Mouse (Mus musculus): Measurements from ENCODE around the gene Nfs1. TPM values are rescaled to one million over a fixed set of nuclear protein-coding genes. Genes with fewer than 3 reads are reported as not detected.
"Not testable (repeated sequence)": the region's sequence is repeated elsewhere in the genome, so short reads cannot be mapped to it uniquely, and the experiment has no call there.

Nfs1 gene
- total RNA-seq (2017): 22.2 and 26.5 TPM in 2 replicates

GRCm38 (mm10) chr2:156143953-156144724, at the start of gene Nfs1, which contains the start of gene Romo1:
Gene Nfs1 (minus strand): TSS chr2:156144186.
Gene Romo1 (plus strand): TSS chr2:156144039.
- ATAC-seq (ENCODE audit: extremely low read depth, insufficient number of reproducible peaks, low FRiP score, poor library complexity, severe bottlenecking): peak; percentile 91

- ATAC-seq (ENCODE audit: extremely low read depth, insufficient number of reproducible peaks, low FRiP score, poor library complexity, severe bottlenecking): no peak
Measured at GRCm38 (mm10) chr2:156193066-156193862, 49.3 kb upstream of the Nfs1 start.

GRCm38 (mm10) chr2:156192068-156192467, 48.1 kb upstream of the Nfs1 start:
- no peak for ATAC-seq (ENCODE audit: extremely low read depth, insufficient number of reproducible peaks, low FRiP score, poor library complexity, severe bottlenecking)

GRCm38 (mm10) chr2:156191540-156191939, 47.6 kb upstream of the Nfs1 start:
- no peak for ATAC-seq (ENCODE audit: extremely low read depth, insufficient number of reproducible peaks, low FRiP score, poor library complexity, severe bottlenecking)

GRCm38 (mm10) chr2:156190004-156190896, 46.3 kb upstream of the Nfs1 start:
- peak; percentile 80 for ATAC-seq (ENCODE audit: extremely low read depth, insufficient number of reproducible peaks, low FRiP score, poor library complexity, severe bottlenecking)

- ATAC-seq (ENCODE audit: extremely low read depth, insufficient number of reproducible peaks, low FRiP score, poor library complexity, severe bottlenecking): not testable (repeated sequence)
Measured at GRCm38 (mm10) chr2:156189241-156189640, 45.3 kb upstream of the Nfs1 start.

- ATAC-seq (ENCODE audit: extremely low read depth, insufficient number of reproducible peaks, low FRiP score, poor library complexity, severe bottlenecking): no peak
Measured at GRCm38 (mm10) chr2:156181592-156181991, 37.6 kb upstream of the Nfs1 start.

GRCm38 (mm10) chr2:156180824-156181590, 37.0 kb upstream of the Nfs1 start:
- ATAC-seq (ENCODE audit: extremely low read depth, insufficient number of reproducible peaks, low FRiP score, poor library complexity, severe bottlenecking): no peak

GRCm38 (mm10) chr2:156180094-156180821, 36.3 kb upstream of the Nfs1 start, which contains the start of gene Rbm39:
Gene Rbm39 (minus strand): TSS chr2:156180238.
- peak; percentile 90 for ATAC-seq (ENCODE audit: extremely low read depth, insufficient number of reproducible peaks, low FRiP score, poor library complexity, severe bottlenecking)

- no peak for ATAC-seq (ENCODE audit: extremely low read depth, insufficient number of reproducible peaks, low FRiP score, poor library complexity, severe bottlenecking)
Measured at GRCm38 (mm10) chr2:156179796-156180093, 35.8 kb upstream of the Nfs1 start.

- peak; percentile 52 for ATAC-seq (ENCODE audit: extremely low read depth, insufficient number of reproducible peaks, low FRiP score, poor library complexity, severe bottlenecking)
Measured at GRCm38 (mm10) chr2:156179046-156179795, 35.2 kb upstream of the Nfs1 start.

- no peak for ATAC-seq (ENCODE audit: extremely low read depth, insufficient number of reproducible peaks, low FRiP score, poor library complexity, severe bottlenecking)
Measured at GRCm38 (mm10) chr2:156177651-156178050, 33.7 kb upstream of the Nfs1 start.

GRCm38 (mm10) chr2:156177079-156177478, 33.1 kb upstream of the Nfs1 start:
- no peak for ATAC-seq (ENCODE audit: extremely low read depth, insufficient number of reproducible peaks, low FRiP score, poor library complexity, severe bottlenecking)

- no peak for ATAC-seq (ENCODE audit: extremely low read depth, insufficient number of reproducible peaks, low FRiP score, poor library complexity, severe bottlenecking)
Measured at GRCm38 (mm10) chr2:156166557-156166956, 22.6 kb upstream of the Nfs1 start.

- no peak for ATAC-seq (ENCODE audit: extremely low read depth, insufficient number of reproducible peaks, low FRiP score, poor library complexity, severe bottlenecking)
Measured at GRCm38 (mm10) chr2:156165478-156165877, 21.5 kb upstream of the Nfs1 start.

GRCm38 (mm10) chr2:156151538-156151937, 7.6 kb upstream of the Nfs1 start:
- no peak for ATAC-seq (ENCODE audit: extremely low read depth, insufficient number of reproducible peaks, low FRiP score, poor library complexity, severe bottlenecking)

- no peak for ATAC-seq (ENCODE audit: extremely low read depth, insufficient number of reproducible peaks, low FRiP score, poor library complexity, severe bottlenecking)
Measured at GRCm38 (mm10) chr2:156147316-156147915, 3.4 kb upstream of the Nfs1 start.

Data from neutrophil, adult 5-6 weeks (primary cell).